Mouse (Mus musculus) erythroblast, embryonic 14.5 days (primary cell): ENCODE data around the gene Spaca5.

Experiments used
- GATA1 ChIP-seq: IDR thresholded peaks from 2 replicates; pipeline ENCODE4 v1.6.1; 2012; ENCODE audit warnings: low read length, inconsistent platforms, mixed read lengths
- TAL1 ChIP-seq: IDR thresholded peaks from 3 replicates; pipeline ENCODE4 v1.6.1; 2012; ENCODE audit warnings: low read length, inconsistent platforms, mixed read lengths

- TF ChIP-seq TAL1 (no peak), GATA1 (no peak)
These were observed 20.4 kb downstream of the Spaca5 start for GRCm38 (mm10) chrX:21088645-21088982.
